Mouse (Mus musculus): ENCODE measurements around the gene Olfr31. TPM values are rescaled to one million over a fixed set of nuclear protein-coding genes. Genes with fewer than 3 reads are reported as not detected.

The Olfr31 gene
- polyA plus RNA-seq, 1 experiment from 2014 or later = not detected

DNA sequence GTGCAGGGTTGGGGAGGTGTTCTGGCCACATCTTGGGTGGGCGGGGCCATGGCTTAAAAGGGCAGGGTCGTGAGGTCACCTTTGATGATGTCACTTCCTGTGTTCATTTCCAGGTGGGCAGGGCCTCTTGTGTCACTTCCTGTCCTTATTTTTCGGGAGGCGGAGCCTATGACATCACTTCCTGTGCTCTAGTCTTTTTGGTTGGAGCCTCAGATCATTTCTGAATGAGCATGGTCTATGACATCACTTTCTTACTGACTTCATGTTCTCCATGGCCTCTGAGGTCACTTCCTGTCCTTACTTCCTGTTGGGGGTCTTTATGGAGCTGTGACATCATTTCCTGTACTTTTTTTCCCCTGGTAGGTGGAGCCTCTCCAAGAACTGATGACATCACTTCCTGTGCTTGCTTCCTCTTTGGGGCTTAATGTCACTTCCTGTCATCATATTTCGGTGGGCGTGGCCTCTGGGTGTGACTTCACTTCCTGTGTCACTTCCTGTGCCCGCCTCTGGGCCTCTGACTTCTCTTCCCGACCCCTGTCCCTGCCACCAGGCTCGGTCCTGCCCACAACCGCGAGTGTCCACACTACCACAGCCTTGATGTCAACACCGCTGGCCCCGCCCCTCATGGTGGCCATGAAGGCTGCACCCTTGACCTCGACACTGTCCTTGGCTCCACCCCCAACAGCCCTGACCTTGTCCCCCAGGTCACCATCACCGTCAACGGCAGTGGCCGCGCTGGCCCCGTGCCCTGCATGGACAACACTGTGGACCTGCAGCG lies 27.0 kb downstream of the Olfr31 start:
- no peak overlapping the region for H3K4me3 ChIP-seq (replicated peaks)
- H3K36me3 ChIP-seq (replicated peaks) = no peaks in the 10 kb centered on the region
- H3K4me2 ChIP-seq = no peak overlapping the region
- peaks cover 66% of the 10 kb centered on the region for H3K9me3 ChIP-seq
- ATAC-seq (ENCODE audit: low FRiP score) = no peak
- H3K27ac ChIP-seq = no peak overlapping the region
- 0 out of 2 replicates have a peak, but pooled peaks cover 5% of the 10 kb centered on the region for H3K4me1 ChIP-seq
- H3K9ac ChIP-seq = no peak overlapping the region
- 97% methylated on average over 20 of the region's 20 CpGs for WGBS
- no peaks in the 10 kb centered on the region for H3K27me3 ChIP-seq

GRCm38 (mm10) chr14:14350263-14351147 lies 27.9 kb downstream of the Olfr31 start:
- H3K36me3 ChIP-seq (replicated peaks) = no peaks in the 10 kb centered on the region
- WGBS = 96% methylated on average over 29 of the region's 29 CpGs
- H3K9me3 ChIP-seq = peaks cover 74% of the 10 kb centered on the region
- no peak overlapping the region for H3K27ac ChIP-seq
- no peaks in the 10 kb centered on the region for H3K27me3 ChIP-seq
- no peak overlapping the region for H3K4me3 ChIP-seq (replicated peaks)
- H3K9ac ChIP-seq = no peak overlapping the region
- H3K4me1 ChIP-seq = 0 out of 2 replicates have a peak, but pooled peaks cover 5% of the 10 kb centered on the region
- H3K4me2 ChIP-seq = no peak overlapping the region
- ATAC-seq (ENCODE audit: low FRiP score) = no peak

- Histone ChIP-seq H3K27me3 (no peaks in the 10 kb centered on the region), H3K9me3 (peaks cover 74% of the 10 kb centered on the region), H3K9ac (no peak overlapping the region), H3K4me2 (no peak overlapping the region), H3K27ac (no peak overlapping the region), H3K4me3 (replicated peaks) (no peak overlapping the region), H3K4me1 (0 out of 2 replicates have a peak, but pooled peaks cover 5% of the 10 kb centered on the region), H3K36me3 (replicated peaks) (no peaks in the 10 kb centered on the region)
- WGBS = 98% methylated on average over 7 of the region's 7 CpGs
- ATAC-seq (ENCODE audit: low FRiP score) = no peak
Observed at GRCm38 (mm10) chr14:14351148-14351455, 28.5 kb downstream of the Olfr31 start.

DNA sequence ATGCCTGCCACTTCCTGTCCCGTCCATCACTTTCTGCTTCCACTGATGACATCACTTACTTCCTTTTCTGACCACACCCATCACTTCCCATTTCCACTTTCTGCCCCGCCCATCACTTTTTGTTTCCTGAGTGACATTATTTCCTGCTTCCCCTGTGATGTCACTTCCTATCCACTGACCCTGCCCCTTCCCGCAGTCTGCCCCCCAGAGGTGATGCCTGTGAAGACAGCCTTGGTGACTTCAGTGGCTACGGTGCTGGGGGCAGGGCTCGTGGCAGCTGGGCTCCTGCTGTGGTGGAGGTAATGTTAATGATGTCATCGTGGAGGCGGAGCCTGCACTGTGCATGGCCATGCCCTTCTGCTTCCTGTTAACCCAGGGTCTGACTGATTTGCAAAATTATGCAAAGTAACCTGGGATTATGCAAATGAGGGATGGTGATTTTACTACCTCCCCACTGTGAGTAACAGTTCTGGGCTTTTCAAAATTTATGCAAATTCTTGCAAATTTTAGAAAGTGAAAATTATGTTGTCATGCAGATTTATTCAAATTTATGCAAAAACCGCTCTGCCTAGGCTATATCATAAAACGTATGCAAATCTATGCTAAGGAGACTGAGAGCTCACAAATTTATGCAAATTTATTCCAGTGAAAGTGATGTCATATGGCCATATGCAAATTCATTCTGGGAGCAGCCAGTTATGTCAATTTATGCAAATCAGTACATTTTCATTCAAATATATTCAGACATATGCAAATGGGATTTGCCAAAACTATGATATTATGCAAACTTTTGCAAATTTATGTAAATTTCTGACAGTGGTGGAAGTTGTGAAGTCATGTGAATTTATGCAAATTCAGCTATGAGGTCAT lies 29.3 kb downstream of the Olfr31 start:
- H3K9ac ChIP-seq = no peak overlapping the region
- H3K4me2 ChIP-seq = no peak overlapping the region
- H3K4me1 ChIP-seq = no peaks in the 10 kb centered on the region
- no peak overlapping the region for H3K27ac ChIP-seq
- WGBS = 89% methylated on average over 9 of the region's 9 CpGs
- H3K9me3 ChIP-seq = peaks cover 72% of the 10 kb centered on the region
- H3K36me3 ChIP-seq (replicated peaks) = no peaks in the 10 kb centered on the region
- ATAC-seq (ENCODE audit: low FRiP score) = peak; percentile 17; the same call in 1 of the 2 replicates
- no peaks in the 10 kb centered on the region for H3K27me3 ChIP-seq
- H3K4me3 ChIP-seq (replicated peaks) = no peak overlapping the region

- Histone ChIP-seq H3K9me3 (peaks cover 65% of the 10 kb centered on the region), H3K4me2 (no peak overlapping the region), H3K4me1 (no peaks in the 10 kb centered on the region), H3K4me3 (replicated peaks) (no peak overlapping the region), H3K27me3 (no peaks in the 10 kb centered on the region), H3K36me3 (replicated peaks) (no peaks in the 10 kb centered on the region), H3K27ac (no peak overlapping the region), H3K9ac (no peak overlapping the region)
- WGBS = 76% methylated on average over 6 of the region's 6 CpGs
- ATAC-seq (ENCODE audit: low FRiP score) = peak; percentile 7; the same call in 1 of the 2 replicates
Observed at GRCm38 (mm10) chr14:14352606-14353005, 30.0 kb downstream of the Olfr31 start.

- H3K9me3 ChIP-seq = peaks cover 59% of the 10 kb centered on the region
- 86% methylated on average over 7 of the region's 7 CpGs for WGBS
Observed at GRCm38 (mm10) chr14:14353081-14353732, 30.6 kb downstream of the Olfr31 start.

GRCm38 (mm10) chr14:14353740-14354510 lies 31.3 kb downstream of the Olfr31 start:
- 88% methylated on average over 8 of the region's 8 CpGs for WGBS
- no peaks in the 10 kb centered on the region for H3K36me3 ChIP-seq (replicated peaks)

More at GRCm38 (mm10) chr14:14353081-14353732, 30.6 kb downstream of the Olfr31 start:
- no peak overlapping the region for H3K4me3 ChIP-seq (replicated peaks)
- H3K27me3 ChIP-seq = no peaks in the 10 kb centered on the region
- H3K36me3 ChIP-seq (replicated peaks) = no peaks in the 10 kb centered on the region
- H3K27ac ChIP-seq = no peak overlapping the region
- no peak overlapping the region for H3K4me2 ChIP-seq
- H3K4me1 ChIP-seq = no peaks in the 10 kb centered on the region
- ATAC-seq (ENCODE audit: low FRiP score) = no peak
- H3K9ac ChIP-seq = no peak overlapping the region

DNA sequence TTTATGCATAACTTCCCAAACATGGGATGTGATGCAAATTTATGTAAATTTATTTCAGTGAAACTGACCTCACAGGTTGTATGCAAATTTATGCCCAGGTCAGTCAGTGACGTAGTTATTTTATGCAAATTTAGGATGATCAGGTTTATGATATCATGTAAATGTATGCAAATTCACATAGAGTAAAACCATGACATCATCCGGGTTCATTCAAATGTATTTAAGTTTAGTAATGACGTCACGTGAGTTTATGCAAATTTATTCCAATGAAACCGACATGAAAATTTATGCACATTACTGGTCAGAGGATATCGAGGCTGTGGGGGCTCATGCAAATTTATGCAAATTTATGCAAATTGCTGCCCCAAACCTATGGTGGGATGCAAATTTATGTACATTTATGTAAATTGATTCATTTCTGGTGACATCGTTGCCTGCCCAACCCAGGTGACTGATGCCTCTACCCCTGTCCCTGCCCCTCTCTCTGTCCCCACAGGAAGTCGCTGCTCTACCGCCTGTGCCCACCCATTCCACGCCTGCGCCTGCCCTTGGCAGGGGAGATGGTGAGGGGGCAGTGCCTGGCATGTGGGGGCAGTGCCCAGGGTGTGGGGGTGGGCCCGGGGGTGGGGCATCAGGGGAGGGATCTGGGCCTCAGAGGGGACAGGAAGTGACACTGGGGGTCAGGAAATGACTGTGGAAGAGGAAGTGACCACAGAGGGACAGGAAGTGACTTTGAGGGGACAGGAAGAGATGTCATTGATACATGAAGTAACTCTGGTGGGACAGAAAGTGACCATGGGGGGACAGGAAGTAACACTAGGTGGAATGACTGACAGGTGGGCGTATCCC lies 32.1 kb downstream of the Olfr31 start:
- H3K27me3 ChIP-seq = no peaks in the 10 kb centered on the region
- H3K9me3 ChIP-seq = peaks cover 44% of the 10 kb centered on the region
- H3K4me1 ChIP-seq = no peaks in the 10 kb centered on the region
- ATAC-seq (ENCODE audit: low FRiP score) = peak; percentile 25
- no peak overlapping the region for H3K4me2 ChIP-seq
- H3K4me3 ChIP-seq (replicated peaks) = no peak overlapping the region
- H3K27ac ChIP-seq = no peak overlapping the region
- no peaks in the 10 kb centered on the region for H3K36me3 ChIP-seq (replicated peaks)
- H3K9ac ChIP-seq = no peak overlapping the region
- 84% methylated on average over 13 of the region's 13 CpGs for WGBS

More at GRCm38 (mm10) chr14:14353740-14354510, 31.3 kb downstream of the Olfr31 start:
- no peak overlapping the region for H3K4me2 ChIP-seq
- peaks cover 52% of the 10 kb centered on the region for H3K9me3 ChIP-seq
- H3K9ac ChIP-seq = no peak overlapping the region
- peak; percentile 21; the same call in 1 of the 2 replicates for ATAC-seq (ENCODE audit: low FRiP score)
- H3K27me3 ChIP-seq = no peaks in the 10 kb centered on the region
- no peak overlapping the region for H3K27ac ChIP-seq
- H3K4me1 ChIP-seq = no peaks in the 10 kb centered on the region
- no peak overlapping the region for H3K4me3 ChIP-seq (replicated peaks)

- WGBS = 93% methylated on average over 8 of the region's 8 CpGs
- no peak for ATAC-seq (ENCODE audit: low FRiP score)
- Histone ChIP-seq H3K4me2 (no peak overlapping the region), H3K27ac (no peak overlapping the region), H3K27me3 (no peaks in the 10 kb centered on the region), H3K4me3 (replicated peaks) (no peak overlapping the region), H3K4me1 (no peaks in the 10 kb centered on the region), H3K9me3 (peaks cover 38% of the 10 kb centered on the region), H3K9ac (no peak overlapping the region), H3K36me3 (replicated peaks) (no peaks in the 10 kb centered on the region)
Observed at GRCm38 (mm10) chr14:14355360-14355646, 32.7 kb downstream of the Olfr31 start.

Data from forebrain, embryonic 12.5 days (tissue).